Mouse (Mus musculus) forebrain, embryonic 12.5 days (tissue): ENCODE data around the gene Pde4d. TPM values are rescaled to one million over a fixed set of nuclear protein-coding genes. Genes with fewer than 3 reads are reported as not detected.

Experiments
- ATAC-seq: fragments of 200-750 bp; cut with Nextera tagmentation; 2 replicates; pipeline ENCODE4 v1.8.0; 2017; ENCODE audit warnings: moderate TSS enrichment; ENCODE audit not compliant: low FRiP score
- H3K27ac ChIP-seq: fragments of 300-500 bp; sonication (generic); 2 replicates; pipeline ENCODE4 v1.5.1; 2016; ENCODE audit warnings: mild to moderate bottlenecking
- H3K27me3 ChIP-seq: fragments of 300-500 bp; sonication (generic); 2 replicates; pipeline ENCODE4 v1.6.1; 2016; ENCODE audit warnings: mild to moderate bottlenecking
- H3K36me3 ChIP-seq: fragments of 300-500 bp; sonication (generic); replicated peaks from 2 replicates; pipeline ENCODE4 v1.6.1; 2016; ENCODE audit warnings: mild to moderate bottlenecking
- H3K4me1 ChIP-seq: fragments of 300-500 bp; sonication (generic); 2 replicates; pipeline ENCODE4 v1.6.1; 2016
- H3K4me2 ChIP-seq: fragments of 300-500 bp; sonication (generic); 2 replicates; pipeline ENCODE4 v1.6.1; 2016; ENCODE audit warnings: mild to moderate bottlenecking, moderate library complexity
- H3K4me3 ChIP-seq: fragments of 300-500 bp; sonication (generic); replicated peaks from 2 replicates; pipeline ENCODE4 v1.5.1; 2016; ENCODE audit warnings: mild to moderate bottlenecking
- H3K9ac ChIP-seq: fragments of 300-500 bp; sonication (generic); 2 replicates; pipeline ENCODE4 v1.6.1; 2016; ENCODE audit warnings: mild to moderate bottlenecking
- H3K9me3 ChIP-seq: fragments of 300-500 bp; sonication (generic); 2 replicates; pipeline ENCODE4 v1.6.1; 2016
- WGBS: fragments of 180-500 bp; shearing (Covaris S2); methylation state at CpG from one replicate; pipeline ENCODE4 v1.1.7; 2016; 5-methylcytosine and 5-hydroxymethylcytosine counted together
- microRNA counts: library from miRNA; unstranded; fragments of <30 nt; microRNA quantifications from one replicate; lab custom pipeline; 2017
- microRNA-seq: library from miRNA; unstranded; fragments of <30 nt; microRNA quantifications from one replicate; pipeline ENCODE4, GENCODE M21; 2017
- polyA plus RNA-seq: library from polyadenylated mRNA; unstranded; fragments of >200 nt; fragmentation: Nextera tagmentation; extraction: Ambion mirVana; gene quantifications from 2 replicates; pipeline ENCODE4 v1.2.1, GENCODE M21; 2016

Pde4d gene
- polyA plus RNA-seq, 1 experiment from 2014 or later: 15.0 TPM

DNA sequence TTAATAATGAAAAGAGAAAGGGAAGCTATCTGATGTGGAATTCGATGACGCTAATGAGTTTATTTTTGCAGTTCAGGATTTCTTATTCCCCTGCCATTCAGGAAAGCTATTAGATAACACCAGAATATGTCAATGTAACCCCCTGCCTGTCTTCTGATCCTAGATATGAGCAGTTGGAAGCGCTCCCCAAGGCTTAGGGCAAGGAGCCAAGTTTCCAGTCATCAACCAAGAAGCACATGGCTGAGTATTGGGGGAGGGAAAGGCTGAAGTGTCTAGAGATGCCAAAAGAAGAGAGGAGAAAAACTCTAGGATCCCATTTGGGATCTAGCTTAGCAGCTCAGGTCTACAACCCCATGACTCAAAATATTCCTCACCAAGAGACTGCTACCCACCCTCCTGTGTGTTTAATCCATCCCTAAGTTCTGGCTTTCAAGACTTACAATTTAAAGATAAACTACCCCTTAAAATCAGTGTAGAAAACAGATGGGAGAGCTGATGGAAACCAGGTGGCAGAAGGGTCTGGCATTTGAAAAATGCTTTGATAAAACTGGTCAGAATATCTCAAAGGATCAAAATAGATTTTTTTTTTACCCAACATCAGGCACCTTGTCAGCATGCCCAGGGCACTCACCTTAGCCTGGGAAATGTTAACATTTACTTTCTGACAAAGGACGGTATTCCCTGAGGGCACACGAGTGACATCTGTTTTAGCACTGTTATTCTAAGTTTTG, 1543.2 kb downstream of the Pde4d start:
- no peaks in the 10 kb centered on the region for H3K4me1 ChIP-seq
- H3K27me3 ChIP-seq: no peaks in the 10 kb centered on the region
- no peaks in the 10 kb centered on the region for H3K36me3 ChIP-seq
- WGBS: 88% methylated on average over 5 of the region's 5 CpGs
- no peak overlapping the region for H3K4me3 ChIP-seq
- H3K4me2 ChIP-seq: no peak overlapping the region
- no peak overlapping the region for H3K9ac ChIP-seq
- no peak for ATAC-seq
- no peaks in the 10 kb centered on the region for H3K9me3 ChIP-seq
- no peak overlapping the region for H3K27ac ChIP-seq

- Histone ChIP-seq H3K9me3 (no peaks in the 10 kb centered on the region), H3K4me2 (no peak overlapping the region), H3K4me3 (no peak overlapping the region), H3K9ac (no peak overlapping the region), H3K27me3 (no peaks in the 10 kb centered on the region), H3K27ac (no peak overlapping the region), H3K4me1 (no peaks in the 10 kb centered on the region), H3K36me3 (no peaks in the 10 kb centered on the region)
- no peak for ATAC-seq
- 87% methylated on average over 3 of the region's 3 CpGs for WGBS
These were observed 1544.6 kb downstream of the Pde4d start for GRCm38 (mm10) chr13:109994240-109994764.

- Histone ChIP-seq H3K4me3 (no peak overlapping the region), H3K4me2 (no peak overlapping the region), H3K9me3 (no peaks in the 10 kb centered on the region), H3K27ac (no peak overlapping the region), H3K27me3 (no peaks in the 10 kb centered on the region), H3K4me1 (no peaks in the 10 kb centered on the region), H3K9ac (no peak overlapping the region), H3K36me3 (no peaks in the 10 kb centered on the region)
- 88% methylated on average over 3 of the region's 3 CpGs for WGBS
- no peak for ATAC-seq
These were observed 1552.3 kb downstream of the Pde4d start for GRCm38 (mm10) chr13:110002081-110002480.

MicroRNAs within 50 kb of the gene (microRNA counts, 519-probe panel; counts per million panel counts)
- microRNA mmu-miR-1904 (lab: Ali Mortazavi, UCI) (not detected), microRNA mmu-miR-582-3p (lab: Ali Mortazavi, UCI) (not detected), microRNA mmu-miR-582-5p (lab: Ali Mortazavi, UCI) (not detected)

Small RNA genes lying within 50 kb of the gene (microRNA-seq; reads per million reads assigned to microRNA genes)
- not detected for gene Mir1904
- 19.7 reads per million, percentile 34 among the genes with 10 or more reads in this experiment for gene Mir582

Other genes with a start within 250 kb of the Pde4d start
- 0.57 and 1.3 TPM in 2 replicates for gene Elovl7, start 235.5 kb upstream of the Pde4d start, polyA plus RNA-seq
- gene Depdc1b, start 133.6 kb upstream of the Pde4d start, polyA plus RNA-seq: 18.2 and 22.6 TPM in 2 replicates